Mouse (Mus musculus) right cerebral cortex, adult 18-20 months (tissue): ENCODE measurements around the gene Fam83g.
"Not testable (repeated sequence)": the region's sequence is repeated elsewhere in the genome, so short reads cannot be mapped to it uniquely, and the experiment has no call there.

ENCODE experiments used
- DNase-seq: peaks from one replicate; pipeline ENCODE4 v3.0.0; 2022; ENCODE audit warnings: mixed read lengths

Gene Fam83g

GRCm38 (mm10) chr11:61683907-61684731 lies at the start of gene Fam83g:
TSS of gene Fam83g (plus strand) at chr11:61684091.
- no peak for DNase-seq

GRCm38 (mm10) chr11:61636309-61636708 lies 47.6 kb upstream of the Fam83g start:
- not testable (repeated sequence) for DNase-seq

GRCm38 (mm10) chr11:61637413-61637812 lies 46.5 kb upstream of the Fam83g start:
- no peak for DNase-seq

DNA sequence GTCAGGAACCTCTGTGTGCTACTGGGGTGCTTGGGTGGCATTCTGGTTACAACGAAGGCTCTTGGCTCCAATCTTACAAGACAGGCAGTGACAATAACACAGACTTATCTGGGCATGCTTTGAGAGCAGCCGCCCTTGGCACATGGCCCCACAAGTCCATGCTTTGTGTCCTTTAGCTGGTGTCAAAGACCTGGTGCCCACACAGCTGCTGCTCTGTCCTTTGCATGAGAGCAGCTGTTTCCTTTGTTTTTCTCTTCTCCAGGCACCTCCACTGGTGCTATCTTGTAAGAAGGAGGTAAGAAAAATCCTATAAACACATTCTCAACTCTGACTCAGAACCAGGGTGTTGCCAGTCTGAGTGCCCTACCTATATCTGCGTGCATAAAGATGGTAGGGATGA lies 46.0 kb upstream of the Fam83g start:
- DNase-seq = no peak

GRCm38 (mm10) chr11:61638764-61639536 lies 44.9 kb upstream of the Fam83g start:
- no peak for DNase-seq

DNA sequence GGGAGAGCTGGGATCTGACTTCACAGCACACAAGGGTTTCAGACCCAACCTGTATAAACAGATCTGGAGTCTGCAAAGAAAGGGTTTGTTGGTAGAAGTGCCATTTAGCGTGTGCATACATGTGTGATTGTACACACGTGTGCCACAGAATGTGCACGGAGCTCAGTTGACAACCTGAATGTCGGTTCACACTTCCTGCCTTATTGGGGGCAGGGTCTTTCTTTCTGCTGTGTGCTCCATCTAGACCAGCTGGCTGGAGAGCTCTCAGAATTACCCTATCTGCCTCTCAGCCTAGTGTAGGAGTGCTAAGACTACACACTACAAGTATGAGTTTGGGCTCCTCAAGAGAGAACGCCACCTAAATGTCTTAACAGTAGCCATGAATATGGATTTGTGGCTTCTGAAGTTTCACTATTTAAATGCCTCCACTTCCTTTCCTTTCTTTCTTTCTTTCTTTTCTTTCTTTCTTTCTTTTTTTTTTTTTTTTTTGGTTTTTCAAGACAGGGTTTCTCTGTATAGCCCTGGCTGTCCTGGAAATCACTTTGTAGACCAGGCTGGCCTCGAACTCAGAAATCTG lies 44.2 kb upstream of the Fam83g start:
- DNase-seq = no peak

GRCm38 (mm10) chr11:61640585-61640984 lies 43.3 kb upstream of the Fam83g start:
- not testable (repeated sequence) for DNase-seq

DNA sequence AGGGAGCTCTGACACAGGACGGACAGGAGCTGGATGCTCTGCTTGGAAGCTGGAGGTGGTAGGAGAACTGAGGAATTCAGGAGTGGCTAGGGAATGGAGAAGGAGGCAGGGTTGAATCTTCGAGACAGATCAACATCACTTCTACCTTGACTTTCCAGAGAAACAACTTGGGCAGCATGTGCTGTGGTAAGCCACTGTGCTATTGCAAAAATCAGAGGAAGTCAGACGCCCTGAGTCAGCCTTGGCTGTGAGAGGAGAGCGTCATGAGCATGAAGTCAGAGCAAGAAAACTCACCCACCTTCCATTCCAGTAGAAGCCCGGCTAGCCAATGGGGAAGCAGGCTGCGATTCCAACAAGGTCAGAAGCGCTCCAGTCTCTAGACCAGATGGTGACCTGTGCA lies 41.8 kb upstream of the Fam83g start:
- no peak for DNase-seq

- DNase-seq = no peak
Observed at GRCm38 (mm10) chr11:61643184-61643961, 40.5 kb upstream of the Fam83g start.

GRCm38 (mm10) chr11:61644576-61645326 lies 39.1 kb upstream of the Fam83g start:
- peak; percentile 76 for DNase-seq

DNA sequence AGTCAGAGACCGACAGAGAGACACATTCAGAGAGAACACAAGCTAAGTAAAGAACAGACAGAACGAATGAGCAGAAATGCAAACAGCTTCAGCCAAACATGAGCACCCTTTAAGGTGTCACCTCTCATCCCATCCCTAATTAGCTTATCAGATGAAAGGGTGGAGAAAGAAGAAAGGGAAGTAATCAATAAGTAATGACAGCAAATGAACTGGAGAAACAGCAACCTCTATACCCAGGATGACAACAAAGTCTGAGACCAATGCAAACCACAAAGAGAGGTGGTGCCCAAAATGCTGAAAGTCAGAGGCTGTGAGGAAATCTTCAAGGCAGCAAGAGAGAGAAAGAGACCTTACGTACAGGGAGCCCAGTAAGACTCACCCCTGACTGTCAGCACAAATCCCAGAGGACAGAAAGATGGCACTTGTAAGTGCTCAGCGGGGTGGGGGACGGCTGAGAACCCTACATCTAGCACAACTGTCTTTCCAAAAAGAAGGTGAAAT lies 38.5 kb upstream of the Fam83g start:
- no peak for DNase-seq

DNA sequence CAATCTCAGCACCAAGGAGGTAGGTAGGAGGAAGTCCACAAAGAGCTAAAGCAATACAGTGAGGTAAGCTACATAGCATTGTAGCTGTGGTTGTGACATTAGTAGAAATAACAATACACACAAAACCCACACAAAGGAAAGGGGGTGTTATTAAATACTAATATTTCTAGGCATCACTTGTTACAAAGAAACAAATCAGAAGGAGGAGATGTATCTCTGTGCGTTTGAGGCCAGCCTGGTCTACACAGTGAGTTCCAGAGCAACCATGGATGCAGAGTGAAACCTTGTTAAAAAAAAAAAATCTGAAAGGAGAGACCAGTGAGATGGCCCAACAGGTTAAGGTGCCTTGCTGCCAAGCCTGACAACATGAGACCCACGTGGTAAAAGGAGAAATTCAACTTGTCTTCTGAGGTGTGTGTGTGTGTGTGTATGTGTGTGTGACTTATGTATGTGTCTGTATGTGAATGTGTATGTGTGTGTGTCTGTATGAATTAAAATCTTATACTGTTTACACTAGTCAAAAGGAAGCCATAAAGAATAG lies 37.3 kb upstream of the Fam83g start:
- DNase-seq = no peak

GRCm38 (mm10) chr11:61647110-61647910 lies 36.6 kb upstream of the Fam83g start:
- DNase-seq = no peak

DNA sequence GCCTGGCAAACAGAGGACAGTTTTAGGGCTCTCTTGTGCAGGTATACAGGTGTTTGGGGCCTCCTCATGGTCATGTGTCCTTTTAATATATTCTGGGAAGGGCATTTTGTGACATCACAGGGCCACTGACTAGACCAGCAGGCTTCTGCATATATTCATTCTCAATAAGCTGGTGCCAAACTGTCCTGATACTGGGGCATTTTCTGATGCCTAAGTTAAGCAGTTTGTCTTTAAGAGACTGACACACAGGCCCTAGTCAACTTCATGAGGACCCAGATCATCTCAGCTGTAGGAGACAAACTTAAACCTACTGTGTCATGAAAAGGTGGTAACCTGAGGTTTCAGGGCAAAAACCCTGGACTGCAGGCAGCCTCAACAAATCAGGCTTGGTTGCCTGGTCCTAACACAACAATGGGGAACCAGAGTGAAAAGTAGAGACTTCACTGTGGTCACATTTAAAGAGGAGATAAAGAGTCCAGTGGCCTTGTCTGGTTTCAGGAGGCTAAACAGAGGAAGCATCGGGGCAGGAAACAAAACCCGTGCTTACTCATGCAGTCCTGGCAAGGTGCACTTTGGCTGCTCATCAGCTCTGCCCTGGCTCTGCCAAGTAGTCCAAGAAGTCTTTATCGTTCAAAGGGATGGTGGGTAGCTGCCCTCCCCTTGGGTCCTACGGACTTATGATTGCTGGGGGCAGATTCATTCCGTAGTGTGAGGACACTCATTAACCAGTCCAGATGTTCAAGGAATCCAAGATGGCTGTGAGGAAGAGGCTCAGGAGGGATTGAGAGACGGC lies 35.7 kb upstream of the Fam83g start:
- no peak for DNase-seq

- peak; percentile 81 for DNase-seq
Observed at GRCm38 (mm10) chr11:61648749-61649115, 35.2 kb upstream of the Fam83g start.

- DNase-seq = no peak
Observed at GRCm38 (mm10) chr11:61649163-61649580, 34.7 kb upstream of the Fam83g start.

GRCm38 (mm10) chr11:61649626-61650025 lies 34.3 kb upstream of the Fam83g start:
- no peak for DNase-seq

- no peak for DNase-seq
Observed at GRCm38 (mm10) chr11:61650470-61651265, 33.2 kb upstream of the Fam83g start.

- no peak for DNase-seq
Observed at GRCm38 (mm10) chr11:61652216-61652615, 31.7 kb upstream of the Fam83g start.
